Mouse (Mus musculus) hindbrain, embryonic 10.5 days (tissue): ENCODE data around the gene Slc4a10. TPM values are rescaled to one million over a fixed set of nuclear protein-coding genes. Genes with fewer than 3 reads are reported as not detected.

Experiments
- DNase-seq: peaks from one replicate; pipeline ENCODE4 v3.0.0-alpha.2; 2017; ENCODE audit warnings: low spot score
- H3K27ac ChIP-seq: fragments of 300-500 bp; sonication (generic); 2 replicates; pipeline ENCODE4 v1.5.1; 2016; ENCODE audit warnings: mild to moderate bottlenecking, moderate library complexity
- H3K27me3 ChIP-seq: fragments of 300-500 bp; sonication (generic); 2 replicates; pipeline ENCODE4 v1.6.1; 2016; ENCODE audit warnings: mild to moderate bottlenecking; ENCODE audit not compliant: poor library complexity, insufficient read depth, severe bottlenecking
- H3K36me3 ChIP-seq: fragments of 300-500 bp; sonication (generic); 2 replicates; pipeline ENCODE4 v1.6.1; 2016; ENCODE audit warnings: mild to moderate bottlenecking, moderate library complexity
- H3K4me1 ChIP-seq: fragments of 300-500 bp; sonication (generic); replicated peaks from 2 replicates; pipeline ENCODE4 v1.6.1; 2016; ENCODE audit warnings: mild to moderate bottlenecking
- H3K4me3 ChIP-seq: fragments of 300-500 bp; sonication (generic); 2 replicates; pipeline ENCODE4 v1.5.1; 2016; ENCODE audit warnings: mild to moderate bottlenecking, moderate library complexity
- H3K9me3 ChIP-seq: fragments of 300-500 bp; sonication (generic); 2 replicates; pipeline ENCODE4 v1.6.1; 2016; ENCODE audit warnings: mild to moderate bottlenecking, moderate library complexity
- WGBS: fragments of 180-500 bp; shearing (Covaris S2); methylation state at CpG from one replicate; pipeline ENCODE4 v1.1.7; 2016; 5-methylcytosine and 5-hydroxymethylcytosine counted together
- polyA plus RNA-seq: library from polyadenylated mRNA; unstranded; fragments of >200 nt; fragmentation: Nextera tagmentation; extraction: Ambion mirVana; gene quantifications from 2 replicates; pipeline ENCODE4 v1.2.1, GENCODE M21; 2016

Slc4a10 gene
- polyA plus RNA-seq, 1 experiment from 2014 or later: 1.1 TPM

GRCm38 (mm10) chr2:62285847-62286246 lies 239.6 kb downstream of the Slc4a10 start:
- DNase-seq: no peak
- no peak overlapping the region for H3K27ac ChIP-seq
- H3K4me3 ChIP-seq: no peak overlapping the region
- no peaks in the 10 kb centered on the region for H3K9me3 ChIP-seq
- no peaks in the 10 kb centered on the region for H3K36me3 ChIP-seq
- H3K4me1 ChIP-seq: no peaks in the 10 kb centered on the region
- H3K27me3 ChIP-seq: no peaks in the 10 kb centered on the region
- 3% methylated on average over 2 of the region's 2 CpGs for WGBS

GRCm38 (mm10) chr2:62287532-62287931 lies 241.3 kb downstream of the Slc4a10 start:
- Histone ChIP-seq H3K9me3 (no peaks in the 10 kb centered on the region), H3K4me1 (no peaks in the 10 kb centered on the region), H3K27ac (no peak overlapping the region), H3K27me3 (no peaks in the 10 kb centered on the region), H3K36me3 (no peaks in the 10 kb centered on the region), H3K4me3 (no peak overlapping the region)
- no peak for DNase-seq
- WGBS: 76% methylated on average over 4 of the region's 4 CpGs

GRCm38 (mm10) chr2:62293846-62294245 lies 247.6 kb downstream of the Slc4a10 start:
- Histone ChIP-seq H3K4me3 (no peak overlapping the region), H3K9me3 (no peaks in the 10 kb centered on the region), H3K27me3 (no peaks in the 10 kb centered on the region), H3K36me3 (no peaks in the 10 kb centered on the region), H3K4me1 (no peaks in the 10 kb centered on the region), H3K27ac (no peak overlapping the region)
- no peak for DNase-seq
- 57% methylated on average over 2 of the region's 2 CpGs for WGBS

- H3K36me3 ChIP-seq: no peaks in the 10 kb centered on the region
- no peaks in the 10 kb centered on the region for H3K27me3 ChIP-seq
- no peak overlapping the region for H3K4me3 ChIP-seq
- WGBS: 93% methylated on average over 2 of the region's 2 CpGs
- no peaks in the 10 kb centered on the region for H3K4me1 ChIP-seq
- H3K9me3 ChIP-seq: no peaks in the 10 kb centered on the region
- DNase-seq: no peak
- no peak overlapping the region for H3K27ac ChIP-seq
Measured at GRCm38 (mm10) chr2:62301716-62302115, 255.5 kb downstream of the Slc4a10 start.

- WGBS: 91% methylated on average over 5 of the region's 5 CpGs
- no peak for DNase-seq
Measured at GRCm38 (mm10) chr2:62306978-62307377, 260.7 kb downstream of the Slc4a10 start.

GRCm38 (mm10) chr2:62307477-62307876 lies 261.2 kb downstream of the Slc4a10 start:
- Histone ChIP-seq H3K9me3 (no peaks in the 10 kb centered on the region), H3K27me3 (no peaks in the 10 kb centered on the region), H3K27ac (no peak overlapping the region), H3K36me3 (no peaks in the 10 kb centered on the region), H3K4me1 (no peaks in the 10 kb centered on the region), H3K4me3 (no peak overlapping the region)
- no peak for DNase-seq
- 89% methylated on average over 2 of the region's 2 CpGs for WGBS

More at GRCm38 (mm10) chr2:62306978-62307377, 260.7 kb downstream of the Slc4a10 start:
- Histone ChIP-seq H3K36me3 (no peaks in the 10 kb centered on the region), H3K4me3 (no peak overlapping the region), H3K27ac (no peak overlapping the region), H3K9me3 (no peaks in the 10 kb centered on the region), H3K4me1 (no peaks in the 10 kb centered on the region), H3K27me3 (no peaks in the 10 kb centered on the region)

GRCm38 (mm10) chr2:62316930-62317329 lies 270.7 kb downstream of the Slc4a10 start:
- Histone ChIP-seq H3K4me3 (no peak overlapping the region), H3K9me3 (no peaks in the 10 kb centered on the region), H3K27me3 (no peaks in the 10 kb centered on the region), H3K4me1 (no peaks in the 10 kb centered on the region), H3K36me3 (no peaks in the 10 kb centered on the region), H3K27ac (no peak overlapping the region)
- WGBS: 77% methylated on average over 2 of the region's 2 CpGs
- DNase-seq: no peak

- Histone ChIP-seq H3K4me3 (no peak overlapping the region), H3K27me3 (no peaks in the 10 kb centered on the region), H3K4me1 (no peaks in the 10 kb centered on the region), H3K36me3 (no peaks in the 10 kb centered on the region), H3K27ac (no peak overlapping the region), H3K9me3 (no peaks in the 10 kb centered on the region)
- WGBS: 91% methylated on average over 3 of the region's 3 CpGs
- no peak for DNase-seq
Measured at GRCm38 (mm10) chr2:62319489-62319888, 273.2 kb downstream of the Slc4a10 start.

GRCm38 (mm10) chr2:62323078-62323637 lies 276.9 kb downstream of the Slc4a10 start:
- no peaks in the 10 kb centered on the region for H3K4me1 ChIP-seq
- H3K9me3 ChIP-seq: no peaks in the 10 kb centered on the region
- no peaks in the 10 kb centered on the region for H3K27me3 ChIP-seq
- WGBS: 89% methylated on average over 9 of the region's 9 CpGs
- no peaks in the 10 kb centered on the region for H3K36me3 ChIP-seq
- H3K27ac ChIP-seq: no peak overlapping the region
- H3K4me3 ChIP-seq: no peak overlapping the region
- DNase-seq: no peak

- Histone ChIP-seq H3K4me3 (no peak overlapping the region), H3K4me1 (no peaks in the 10 kb centered on the region), H3K27me3 (no peaks in the 10 kb centered on the region), H3K9me3 (no peaks in the 10 kb centered on the region), H3K27ac (no peak overlapping the region), H3K36me3 (no peaks in the 10 kb centered on the region)
- no peak for DNase-seq
- WGBS: 93% methylated on average over 2 of the region's 2 CpGs
Measured at GRCm38 (mm10) chr2:62325388-62325787, 279.1 kb downstream of the Slc4a10 start.

GRCm38 (mm10) chr2:62331913-62332312 lies 285.7 kb downstream of the Slc4a10 start:
- Histone ChIP-seq H3K36me3 (no peaks in the 10 kb centered on the region), H3K27ac (no peak overlapping the region), H3K4me3 (no peak overlapping the region), H3K9me3 (no peaks in the 10 kb centered on the region), H3K27me3 (no peaks in the 10 kb centered on the region), H3K4me1 (no peaks in the 10 kb centered on the region)
- whole genome bisulfite sequencing: 72% methylated on average over 4 of the region's 4 CpGs
- DNase-seq: no peak

GRCm38 (mm10) chr2:62332465-62332864 lies 286.2 kb downstream of the Slc4a10 start:
- 81% methylated on average over 8 of the region's 8 CpGs for WGBS
- Histone ChIP-seq H3K9me3 (no peaks in the 10 kb centered on the region), H3K4me3 (no peak overlapping the region), H3K36me3 (no peaks in the 10 kb centered on the region), H3K27me3 (no peaks in the 10 kb centered on the region), H3K4me1 (no peaks in the 10 kb centered on the region), H3K27ac (no peak overlapping the region)
- DNase-seq: no peak

- H3K9me3 ChIP-seq: no peaks in the 10 kb centered on the region
- no peaks in the 10 kb centered on the region for H3K27me3 ChIP-seq
- no peaks in the 10 kb centered on the region for H3K4me1 ChIP-seq
- no peak overlapping the region for H3K27ac ChIP-seq
- no peak for DNase-seq
- H3K4me3 ChIP-seq: no peak overlapping the region
- WGBS: 91% methylated on average over 4 of the region's 4 CpGs
- H3K36me3 ChIP-seq: no peaks in the 10 kb centered on the region
Measured at GRCm38 (mm10) chr2:62334397-62335243, 288.4 kb downstream of the Slc4a10 start.
